Comparison of ENCODE assay signal across 8 mouse cellular contexts in the genomic region with DNA sequence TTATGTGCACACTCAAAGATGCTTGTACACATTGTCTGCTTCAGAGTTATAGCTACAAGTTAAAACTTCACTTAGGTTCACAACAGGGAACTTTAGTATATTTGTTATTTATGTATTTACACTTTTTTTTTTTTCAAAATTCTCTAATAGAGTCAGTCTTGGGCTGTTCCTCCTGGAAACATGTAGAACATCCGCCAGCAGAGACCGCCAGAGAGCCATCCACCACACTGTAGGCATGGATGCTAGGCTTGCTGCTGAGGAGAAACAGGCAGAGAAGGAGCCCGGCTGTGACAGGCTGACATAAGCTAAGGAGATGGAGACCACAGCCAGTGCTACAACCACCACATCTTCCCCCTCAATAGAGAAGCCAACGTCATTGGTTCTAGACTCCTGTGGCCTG. TPM values are rescaled to one million over a fixed set of nuclear protein-coding genes. Genes with fewer than 3 reads are reported as not detected.
DNase-seq lines count a peak whose midpoint lies in the region; ATAC-seq and TF ChIP-seq lines count a peak whose summit lies in the region.

No protein-coding gene starts in this region.

- H3K4me3 ChIP-seq in limb, embryonic 11.5 days (ENCODE audit: low read depth, low read length) = no peak overlapping the region
- H3K4me3 ChIP-seq in midbrain, postnatal 0 days (ENCODE audit: low read depth, low read length) = no peak overlapping the region

- H3K36me3 ChIP-seq in limb, embryonic 11.5 days (ENCODE audit: control insufficient read depth, insufficient read depth, low read length) = no peaks in the 10 kb centered on the region
- no peaks in the 10 kb centered on the region for H3K36me3 ChIP-seq in midbrain, postnatal 0 days (ENCODE audit: insufficient read depth, low read length)

- no peaks in the 10 kb centered on the region for H3K9me3 ChIP-seq in limb, embryonic 11.5 days (ENCODE audit: control insufficient read depth, low read length)
- H3K9me3 ChIP-seq in midbrain, postnatal 0 days (ENCODE audit: low read length) = no peaks in the 10 kb centered on the region

- WGBS in limb, embryonic 11.5 days = 7% methylated on average over 4 of the region's 4 CpGs
- WGBS in midbrain, postnatal 0 days = 7% methylated on average over 4 of the region's 4 CpGs

- no peaks in the 10 kb centered on the region for H3K27me3 ChIP-seq in limb, embryonic 11.5 days (ENCODE audit: control insufficient read depth, insufficient read depth, low read length)
- no peaks in the 10 kb centered on the region for H3K27me3 ChIP-seq in midbrain, postnatal 0 days (ENCODE audit: insufficient read depth, low read length)

- TF ChIP-seq CTCF in midbrain, postnatal 0 days (IDR thresholded peaks at IDR 0.05) = peak; percentile 92

- no peak overlapping the region for H3K27ac ChIP-seq in limb, embryonic 11.5 days (replicated peaks; ENCODE audit: low read depth, low read length)
- no peak overlapping the region for H3K27ac ChIP-seq in midbrain, postnatal 0 days (ENCODE audit: low read depth, low read length)

- no peak for ATAC-seq in monocyte, adult 5-6 weeks (replicated peaks; ENCODE audit: insufficient number of reproducible peaks, low FRiP score, low TSS enrichment, poor library complexity, severe bottlenecking)
- no peak for ATAC-seq in limb, embryonic 11.5 days (ENCODE audit: insufficient number of reproducible peaks, low FRiP score, low TSS enrichment, low read depth)
- peak; percentile 83; the same call in 1 of the 2 replicates for ATAC-seq in midbrain, postnatal 0 days (ENCODE audit: low FRiP score)

- H3K4me1 ChIP-seq in limb, embryonic 11.5 days (ENCODE audit: control insufficient read depth, insufficient read depth, low read length) = no peaks in the 10 kb centered on the region
- H3K4me1 ChIP-seq in midbrain, postnatal 0 days (ENCODE audit: insufficient read depth, low read length) = no peaks in the 10 kb centered on the region

- no peak overlapping the region for H3K4me2 ChIP-seq in limb, embryonic 11.5 days (ENCODE audit: low read depth, severe bottlenecking)
- no peak overlapping the region for H3K4me2 ChIP-seq in midbrain, postnatal 0 days (ENCODE audit: low read depth, low read length, poor library complexity, severe bottlenecking)

- peak; percentile 8 to 15 for DNase-seq in monocyte, adult 2 months (ENCODE audit: low read depth in 1 of 2, low spot score in 2 of 2)
- peak; percentile 85 for DNase-seq in embryo, embryonic 10.5 days (ENCODE audit: low spot score)
- peak; percentile 65 to 78 for DNase-seq in gastrocnemius, postnatal 4 days (ENCODE audit: low spot score in 2 of 2)
- DNase-seq in kidney, adult 8-10 months = peak; percentile 64 to 89
- peak; percentile 89 for DNase-seq in limb, embryonic 11.5 days (ENCODE audit: low spot score)
- peak; percentile 89 for DNase-seq in midbrain, postnatal 0 days (ENCODE audit: low spot score)
- DNase-seq in spleen, postnatal 36 days (ENCODE audit: low spot score in 2 of 2) = peak; percentile 36 to 52

- H3K9ac ChIP-seq in limb, embryonic 11.5 days (ENCODE audit: low read length) = no peak overlapping the region
- H3K9ac ChIP-seq in midbrain, postnatal 0 days (replicated peaks; ENCODE audit: low read length, poor library complexity, severe bottlenecking) = no peak overlapping the region

RNA-seq across cellular contexts. Expression of gene Rps23, which starts 44.7 kb away (rescaled TPM):
- total RNA-seq in monocyte, adult 5-6 weeks (2017) = 2,086 to 4,129 TPM (median 3,828 TPM) in 3 replicates
- 100 to 1,000 TPM; 466 to 502 TPM for total RNA-seq in gastrocnemius, postnatal 4 days (2021)
- 287 and 289 TPM in 2 replicates for polyA plus RNA-seq in limb, embryonic 11.5 days (2014; fragmentation: Nextera tagmentation; extraction: Ambion mirVana)
- 183 and 260 TPM in 2 replicates for total RNA-seq in midbrain, postnatal 0 days (2014; rRNA removed)
- polyA plus RNA-seq in midbrain, postnatal 0 days (2015; fragmentation: Nextera tagmentation; extraction: Ambion mirVana) = 111 and 140 TPM in 2 replicates

Comparison
In these comparisons a context has a peak if more than half of its experiments do, and no peak if none do; other contexts are left out.
1. DNase-seq: peak in every context shown above with its lines; median percentile 89 in limb, embryonic 11.5 days; 89 in midbrain, postnatal 0 days; 85 in embryo, embryonic 10.5 days; 76 in kidney, adult 8-10 months; 72 in gastrocnemius, postnatal 4 days; 44 in spleen, postnatal 36 days; 12 in monocyte, adult 2 months.